ENCODE assay signal across 12 mouse cellular contexts in genomic region chr15:84609825-84610442, GRCm38 (mm10). TPM values are rescaled to one million over a fixed set of nuclear protein-coding genes. Genes with fewer than 3 reads are reported as not detected.
A peak's percentile ranks its signal among the peaks of the same experiment; 100 is the strongest.
DNase-seq lines count a peak whose midpoint lies in the region; ATAC-seq and TF ChIP-seq lines count a peak whose summit lies in the region.
"Had no signal": no experiment of that assay in that cellular context is flagged by ENCODE, and none has a peak within 500 bp of the region (broad histone marks: within the 10 kb centered on the region; RNA-seq: fewer than 3 reads in every experiment).

No protein-coding gene starts in this region.

- no peak for TF ChIP-seq POLR2A in thymus, adult 2 months (IDR thresholded peaks at IDR 0.05; ENCODE audit: control insufficient read depth, extremely low read depth, insufficient read depth, low read length, poor library complexity)

- H3K4me1 ChIP-seq in thymus, adult 2 months (replicated peaks; ENCODE audit: control insufficient read depth, insufficient read depth, low read length): peaks cover 7% of the 10 kb centered on the region; the same call in 1 of the 2 replicates
- peaks cover 40% of the 10 kb centered on the region for H3K4me1 ChIP-seq in midbrain, embryonic 10.5 days

- peak; percentile 55 for DNase-seq in left cerebral cortex, adult 11 months (ENCODE audit: low spot score)
- no peak for DNase-seq in left cerebral cortex, postnatal 4 days
- DNase-seq in frontal cortex, postnatal 10 days (ENCODE audit: low spot score in 2 of 2): peak; percentile 53 to 66
- DNase-seq in thymus, adult 2 months: peak; percentile 31
- no peak for DNase-seq in lung, postnatal 4 days
- DNase-seq in lung, postnatal 25 days (ENCODE audit: low spot score): no peak
- DNase-seq in midbrain, embryonic 10.5 days (ENCODE audit: low spot score): no peak
- DNase-seq: cerebellum, adult 8-10 months had no signal

- WGBS in thymus, adult 2 months: 31% methylated on average over 15 of the region's 15 CpGs
- WGBS in midbrain, embryonic 10.5 days: 67% methylated on average over 15 of the region's 15 CpGs

- no peak for TF ChIP-seq CTCF in thymus, adult 2 months (IDR thresholded peaks at IDR 0.05; ENCODE audit: borderline replicate concordance, control insufficient read depth, extremely low read depth, insufficient read depth, low read length, poor library complexity)

- H3K36me3 ChIP-seq in thymus, adult 2 months (ENCODE audit: control insufficient read depth, insufficient read depth, low read length): no peaks in the 10 kb centered on the region
- H3K36me3 ChIP-seq in midbrain, embryonic 10.5 days: no peaks in the 10 kb centered on the region
- H3K36me3 ChIP-seq: kidney, embryonic 15.5 days; liver, embryonic 15.5 days; midbrain, embryonic 13.5 days had no signal

- peaks cover 13% of the 10 kb centered on the region; the same call in 1 of the 2 replicates for H3K9me3 ChIP-seq in midbrain, embryonic 10.5 days (replicated peaks)
- H3K9me3 ChIP-seq: liver, embryonic 15.5 days had no signal

- no peak overlapping the region for H3K27ac ChIP-seq in thymus, adult 2 months (ENCODE audit: control insufficient read depth, insufficient read depth, low read length)
- H3K27ac ChIP-seq in midbrain, embryonic 10.5 days (replicated peaks): no peak overlapping the region
- H3K27ac ChIP-seq: kidney, embryonic 15.5 days; liver, embryonic 15.5 days; midbrain, embryonic 13.5 days had no signal

- peak; percentile 74 for ATAC-seq in megakaryocyte progenitor cell, adult 5-6 weeks (replicated peaks; ENCODE audit: poor library complexity)
- ATAC-seq: midbrain, embryonic 13.5 days had no signal

- intact Hi-C loops in left cerebral cortex, postnatal 4 days (cut with DNase I): no loop called here

- H3K27me3 ChIP-seq in thymus, adult 2 months (ENCODE audit: control insufficient read depth, insufficient read depth, low read length): no peaks in the 10 kb centered on the region
- peaks cover 33% of the 10 kb centered on the region for H3K27me3 ChIP-seq in midbrain, embryonic 10.5 days (ENCODE audit: low read depth, poor library complexity, severe bottlenecking)

- no peak overlapping the region for H3K4me3 ChIP-seq in thymus, adult 2 months (ENCODE audit: control insufficient read depth, insufficient read depth, low read length)
- no peak overlapping the region for H3K4me3 ChIP-seq in midbrain, embryonic 10.5 days
- H3K4me3 ChIP-seq: kidney, embryonic 15.5 days; liver, embryonic 15.5 days; midbrain, embryonic 13.5 days had no signal

RNA-seq across cellular contexts. Expression of gene Rtl6, which starts 52.3 kb away (rescaled TPM):
- 10 to 100 TPM; 63.2 to 69.6 TPM for total RNA-seq in left cerebral cortex, postnatal 4 days (2021)
- total RNA-seq in megakaryocyte progenitor cell, adult 5-6 weeks (2015): 2.4 and 3.1 TPM in 2 replicates
- total RNA-seq in megakaryocyte progenitor cell, adult 5-6 weeks (2017): 3.0 and 3.2 TPM in 2 replicates
- 18.8 and 26.1 TPM in 2 replicates for polyA plus RNA-seq in thymus, adult 2 months (2012; rRNA removed)
- 27.4 and 37.4 TPM in 2 replicates for polyA plus RNA-seq in midbrain, embryonic 10.5 days (2016; fragmentation: Nextera tagmentation; extraction: Ambion mirVana)

RNA-seq across cellular contexts. Expression of gene Prr5, which starts 59.5 kb away (rescaled TPM):
- 10 to 100 TPM; 16.7 to 18.5 TPM for total RNA-seq in left cerebral cortex, postnatal 4 days (2021)
- total RNA-seq in megakaryocyte progenitor cell, adult 5-6 weeks (2015): 10.0 and 11.1 TPM in 2 replicates
- 3.7 and 7.6 TPM in 2 replicates for total RNA-seq in megakaryocyte progenitor cell, adult 5-6 weeks (2017)
- polyA plus RNA-seq in thymus, adult 2 months (2012; rRNA removed): 9.0 and 10.3 TPM in 2 replicates
- polyA plus RNA-seq in midbrain, embryonic 10.5 days (2016; fragmentation: Nextera tagmentation; extraction: Ambion mirVana): 14.7 and 17.1 TPM in 2 replicates

Comparison
In these comparisons a context has a peak if more than half of its experiments do, and no peak if none do; other contexts are left out.
1. DNase-seq: peak in left cerebral cortex, adult 11 months (single experiment), frontal cortex, postnatal 10 days (2 of 2) and thymus, adult 2 months (single experiment); none in left cerebral cortex, postnatal 4 days (single experiment), lung, postnatal 4 days (0 of 2), lung, postnatal 25 days (single experiment) and midbrain, embryonic 10.5 days (single experiment).
2. RNA of gene Rtl6, which starts 52.3 kb away (total RNA-seq): 63.2 to 69.6 TPM in left cerebral cortex, postnatal 4 days; 2.4 to 3.2 TPM in megakaryocyte progenitor cell, adult 5-6 weeks; every median in the first group is over 10 times any median in the second.